Mouse (Mus musculus) layer of hippocampus, postnatal 14 days (tissue): ENCODE results near the gene Prpf4b. TPM values are rescaled to one million over a fixed set of nuclear protein-coding genes. Genes with fewer than 3 reads are reported as not detected.
A peak's percentile ranks its signal among the peaks of the same experiment; 100 is the strongest.
"Not testable (repeated sequence)": the region's sequence is repeated elsewhere in the genome, so short reads cannot be mapped to it uniquely, and the experiment has no call there.

Source experiments
- DNase-seq, 2 experiments: peaks; one replicate each; pipeline ENCODE4 v3.0.0; 2021 to 2022; ENCODE audit warnings: low spot score in 2 of 2, mixed read lengths in 1 of 2
- total RNA-seq, 2 experiments: library from RNA; stranded (reverse); gene quantifications; 2 replicates each; pipeline ENCODE4 v1.2.3; 2021

Prpf4b gene
- total RNA-seq, 2 experiments from 2014 or later: 90.7 to 93.2 TPM

DNA sequence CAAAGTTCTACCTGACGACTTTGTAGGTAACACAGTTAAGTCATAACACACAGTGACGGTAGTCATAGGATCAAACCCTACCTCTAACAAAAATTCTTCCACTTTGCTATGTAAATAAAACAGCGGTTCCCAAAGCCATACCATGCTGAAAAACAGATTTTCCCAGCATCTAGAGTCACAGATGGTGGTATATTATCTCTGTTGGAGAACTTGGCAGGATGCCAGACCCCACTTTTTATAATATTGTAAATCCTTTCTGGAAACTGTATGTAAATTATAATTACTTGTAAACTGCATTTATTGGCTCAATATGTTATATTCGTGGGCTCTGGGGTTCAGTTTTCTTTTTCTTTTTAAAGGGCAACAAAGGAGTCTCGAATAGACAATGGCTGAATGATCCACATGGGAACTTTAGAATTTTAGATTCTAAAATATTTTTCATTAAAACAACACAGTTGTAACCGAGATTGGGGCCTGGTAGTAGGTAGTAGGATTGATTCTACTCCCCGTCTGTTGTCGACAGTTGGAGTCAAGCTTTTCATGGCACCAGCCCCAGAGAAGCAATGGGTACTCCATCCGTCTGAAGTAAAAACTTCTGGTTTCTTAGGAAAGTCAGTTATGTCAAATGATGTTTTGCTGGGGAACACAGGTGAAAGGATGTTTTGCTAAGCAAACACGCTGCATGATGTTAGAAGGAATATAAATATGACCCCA, 60.0 kb downstream of the Prpf4b start:
- DNase-seq: peak in 1 of 2 experiments; percentile 50

DNA sequence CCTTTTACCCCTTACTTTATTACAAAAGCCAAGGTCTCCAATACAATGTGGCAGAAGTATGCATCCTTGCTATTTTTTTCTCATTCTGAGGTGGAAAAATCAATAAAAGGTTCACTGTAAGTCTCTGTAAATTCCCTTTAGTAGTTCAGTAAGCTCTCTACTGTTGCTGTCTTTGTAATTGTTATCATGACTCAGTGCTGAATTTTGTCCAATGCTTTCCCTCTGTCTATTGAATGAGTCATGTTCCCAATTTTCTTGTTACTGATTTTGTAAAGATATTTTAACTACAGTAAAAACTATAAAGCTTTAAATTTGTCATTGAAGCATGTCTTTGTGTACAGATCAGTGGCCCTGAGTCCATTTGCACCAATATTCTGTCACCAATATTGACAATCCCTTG, 67.3 kb downstream of the Prpf4b start:
- no peak for DNase-seq

GRCm38 (mm10) chr13:34951437-34951836, 76.3 kb downstream of the Prpf4b start:
- not testable (repeated sequence) for DNase-seq

Other genes with a start within 250 kb of the Prpf4b start
- gene Pxdc1, start 221.8 kb upstream of the Prpf4b start, total RNA-seq: 10 to 100 TPM; 18.8 to 20.9 TPM
- not detected for gene Fam50b, start 140.5 kb upstream of the Prpf4b start, total RNA-seq
- under 1 TPM; 0.41 to 0.53 TPM for gene Fam217a, start 49.0 kb downstream of the Prpf4b start, total RNA-seq
- not detected for gene 4933417A18Rik, start 49.1 kb downstream of the Prpf4b start, total RNA-seq
- under 1 TPM in 1 of 2 experiments, not detected in 1; 0.74 TPM for gene Eci3, start 88.5 kb downstream of the Prpf4b start, total RNA-seq
- gene Eci2, start 151.8 kb downstream of the Prpf4b start, total RNA-seq: 10 to 100 TPM; 52.7 to 54.4 TPM